Mouse (Mus musculus): ENCODE measurements around the gene Pola1. TPM values are rescaled to one million over a fixed set of nuclear protein-coding genes. Genes with fewer than 3 reads are reported as not detected.
A peak's percentile ranks its signal among the peaks of the same experiment; 100 is the strongest.

Pola1 gene
- polyA plus RNA-seq (2016; fragmentation: Nextera tagmentation; extraction: Ambion mirVana): 28.8 and 30.3 TPM in 2 replicates

- H3K4me1 ChIP-seq (replicated peaks): no peaks in the 10 kb centered on the region
- H3K9ac ChIP-seq (replicated peaks): peak within 1 kb of the TSS; percentile 51
- 19% methylated on average over 53 of the region's 53 CpGs for WGBS
- peaks cover 3% of the 10 kb centered on the region for H3K27me3 ChIP-seq
- H3K36me3 ChIP-seq: no peaks in the 10 kb centered on the region
- ATAC-seq (ENCODE audit: insufficient number of reproducible peaks, insufficient read depth, low FRiP score, low TSS enrichment, low read depth): peak; percentile 98
- no peaks in the 10 kb centered on the region for H3K9me3 ChIP-seq
- H3K27ac ChIP-seq: peak within 1 kb of the TSS; percentile 69; the same call in 1 of the 2 replicates
- peak within 1 kb of the TSS; percentile 54 for H3K4me2 ChIP-seq
- H3K4me3 ChIP-seq (replicated peaks): peak within 1 kb of the TSS; percentile 51
These were observed at the start of gene Pola1 for GRCm38 (mm10) chrX:93631657-93632449. Gene Pola1, minus strand, starts transcription at chrX:93632155.

GRCm38 (mm10) chrX:93676228-93676627 lies 44.3 kb upstream of the Pola1 start:
- Histone ChIP-seq H3K4me2 (peak overlapping the region; percentile 53), H3K9ac (replicated peaks) (no peak overlapping the region), H3K27ac (peak overlapping the region; percentile 87; the same call in 1 of the 2 replicates), H3K9me3 (no peaks in the 10 kb centered on the region), H3K27me3 (no peaks in the 10 kb centered on the region), H3K4me1 (replicated peaks) (no peaks in the 10 kb centered on the region), H3K4me3 (replicated peaks) (peak overlapping the region; percentile 37; the same call in 1 of the 2 replicates), H3K36me3 (no peaks in the 10 kb centered on the region)
- WGBS: 72% methylated on average over 2 of the region's 2 CpGs
- no peak for ATAC-seq (ENCODE audit: insufficient number of reproducible peaks, insufficient read depth, low FRiP score, low TSS enrichment, low read depth)

DNA sequence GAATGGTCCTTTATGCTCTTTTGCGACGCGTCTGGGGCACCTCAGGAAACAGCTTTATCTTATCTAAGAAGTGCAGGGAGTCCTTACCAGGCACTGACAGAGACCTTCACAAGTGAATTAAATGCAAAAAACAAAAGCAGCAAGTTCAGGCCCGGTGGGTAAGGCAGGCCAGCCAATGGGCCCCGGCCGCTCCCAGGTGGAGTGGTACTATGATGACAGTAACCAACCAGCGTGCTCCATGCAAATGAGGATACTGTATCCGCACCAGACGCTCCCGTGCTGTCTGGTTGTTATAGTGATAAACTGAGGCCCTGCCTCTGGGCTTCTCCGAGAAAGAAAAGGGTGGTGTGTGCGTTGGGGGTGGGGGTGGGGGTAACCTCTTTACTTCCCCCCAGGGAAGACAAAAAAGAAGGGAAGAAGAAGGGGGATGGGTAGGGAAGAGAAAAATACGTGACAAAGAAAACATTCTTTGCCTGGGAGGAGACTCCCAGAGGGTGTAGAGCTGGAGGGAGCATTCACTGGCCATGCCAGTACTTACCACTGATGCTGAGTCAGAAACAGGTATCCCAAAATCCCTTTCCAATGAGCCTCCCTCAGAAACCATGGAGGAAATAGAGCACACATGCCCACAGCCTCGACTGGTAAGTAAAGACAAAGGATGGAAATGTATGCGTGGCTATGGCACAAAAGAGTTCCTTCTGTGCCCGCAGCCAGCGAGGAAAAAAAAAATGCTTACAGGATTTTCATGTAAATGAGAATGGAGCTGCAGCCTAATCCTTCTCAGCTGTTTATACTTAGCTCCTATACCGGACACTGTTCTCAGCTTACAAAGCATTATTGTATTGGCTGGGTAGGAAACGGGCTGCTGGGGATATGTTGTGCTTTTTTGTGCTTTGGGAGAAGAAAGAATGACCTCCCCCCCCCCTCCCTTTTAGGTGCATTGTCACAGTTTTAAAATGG lies 43.2 kb upstream of the Pola1 start:
- Histone ChIP-seq H3K4me3 (replicated peaks) (peak overlapping the region; percentile 37), H3K36me3 (no peaks in the 10 kb centered on the region), H3K27ac (peak overlapping the region; percentile 87), H3K9me3 (no peaks in the 10 kb centered on the region), H3K27me3 (no peaks in the 10 kb centered on the region), H3K4me2 (peak overlapping the region; percentile 53), H3K4me1 (replicated peaks) (no peaks in the 10 kb centered on the region), H3K9ac (replicated peaks) (0 out of 2 replicates have a peak overlapping the region, but pooled peaks have one; percentile 18)
- WGBS: 13% methylated on average over 19 of the region's 19 CpGs
- ATAC-seq (ENCODE audit: insufficient number of reproducible peaks, insufficient read depth, low FRiP score, low TSS enrichment, low read depth): peak; percentile 99

DNA sequence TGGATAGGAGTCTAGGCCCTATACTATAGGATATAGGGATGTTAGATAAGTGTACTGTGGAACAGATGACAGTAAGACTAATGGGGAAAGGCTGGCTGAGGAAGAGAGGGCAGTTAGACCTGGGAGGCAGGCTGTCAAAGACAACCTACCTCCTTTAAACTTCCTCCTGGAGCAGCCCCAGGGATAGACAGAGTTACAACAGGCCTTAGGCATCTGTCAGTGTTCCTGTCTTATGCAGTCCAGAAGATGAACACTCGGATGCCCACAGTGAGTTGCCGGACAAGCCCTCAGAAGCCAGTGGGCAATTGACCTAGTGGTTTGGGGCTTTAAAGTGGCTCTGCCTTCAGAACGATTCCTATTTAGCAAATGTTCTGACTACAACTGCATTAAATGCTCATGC lies 42.5 kb upstream of the Pola1 start:
- peak overlapping the region; percentile 53 for H3K4me2 ChIP-seq
- no peaks in the 10 kb centered on the region for H3K9me3 ChIP-seq
- H3K9ac ChIP-seq (replicated peaks): no peak overlapping the region
- WGBS: 43% methylated on average over 3 of the region's 3 CpGs
- H3K4me1 ChIP-seq (replicated peaks): no peaks in the 10 kb centered on the region
- H3K27ac ChIP-seq: peak overlapping the region; percentile 87
- no peak for ATAC-seq (ENCODE audit: insufficient number of reproducible peaks, insufficient read depth, low FRiP score, low TSS enrichment, low read depth)
- H3K4me3 ChIP-seq (replicated peaks): peak overlapping the region; percentile 37; the same call in 1 of the 2 replicates
- H3K36me3 ChIP-seq: no peaks in the 10 kb centered on the region
- H3K27me3 ChIP-seq: no peaks in the 10 kb centered on the region

DNA sequence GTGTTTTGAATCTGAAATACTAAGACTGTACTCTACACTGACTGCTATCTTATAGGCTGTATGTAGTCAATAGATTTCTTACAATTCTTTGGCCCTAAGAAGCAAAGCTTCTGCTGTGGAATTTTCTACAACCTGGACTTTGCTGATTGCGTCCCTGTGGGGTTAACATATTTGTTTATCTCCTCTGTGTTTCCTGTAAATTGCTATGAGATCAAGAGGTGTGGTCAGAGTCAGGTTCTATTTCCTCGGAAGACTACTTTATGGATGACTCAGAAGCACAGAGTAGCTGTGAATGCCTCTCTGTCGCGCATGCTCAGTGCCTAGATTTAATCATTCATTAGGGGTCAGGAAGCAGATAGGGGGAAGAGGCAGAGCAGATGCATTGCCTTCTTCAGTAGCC lies 32.8 kb upstream of the Pola1 start:
- Histone ChIP-seq H3K4me1 (replicated peaks) (no peaks in the 10 kb centered on the region), H3K36me3 (no peaks in the 10 kb centered on the region), H3K9ac (replicated peaks) (no peak overlapping the region), H3K9me3 (no peaks in the 10 kb centered on the region), H3K27ac (no peak overlapping the region), H3K4me2 (no peak overlapping the region), H3K27me3 (no peaks in the 10 kb centered on the region), H3K4me3 (replicated peaks) (no peak overlapping the region)
- ATAC-seq (ENCODE audit: insufficient number of reproducible peaks, insufficient read depth, low FRiP score, low TSS enrichment, low read depth): no peak
- WGBS: 81% methylated on average over 4 of the region's 4 CpGs

DNA sequence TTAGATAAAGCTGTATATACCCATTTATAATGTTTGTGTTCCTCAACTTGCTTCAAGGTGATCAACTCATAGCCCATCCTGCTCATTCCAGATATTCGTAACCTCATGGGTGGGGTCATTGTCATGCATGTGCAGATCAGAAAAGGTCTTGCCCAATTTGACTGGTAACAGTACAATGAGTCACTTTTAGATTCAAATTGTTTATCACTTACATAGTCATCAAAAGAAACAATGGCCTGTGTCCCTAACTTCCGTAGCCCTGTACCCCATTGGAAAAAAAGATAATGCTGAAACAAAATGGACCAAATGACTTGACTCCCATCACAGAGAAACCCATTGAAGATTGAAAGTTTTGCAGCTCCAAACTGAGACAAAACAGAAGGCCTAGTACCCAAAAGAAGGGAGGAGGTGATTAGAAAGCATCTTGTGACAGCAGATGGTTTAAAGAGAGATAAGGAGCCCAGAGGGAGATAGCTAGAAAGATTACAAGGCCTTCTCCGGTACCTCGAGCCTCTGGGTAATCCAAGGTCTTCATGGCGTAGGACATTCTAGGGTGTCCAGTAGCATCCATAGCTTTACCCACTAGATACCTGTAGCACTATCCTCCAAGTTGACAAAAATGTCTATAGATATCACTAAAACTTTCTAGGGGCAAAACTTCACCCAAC lies 32.1 kb upstream of the Pola1 start:
- WGBS: 88% methylated on average over 5 of the region's 5 CpGs
- ATAC-seq (ENCODE audit: insufficient number of reproducible peaks, insufficient read depth, low FRiP score, low TSS enrichment, low read depth): no peak
- H3K36me3 ChIP-seq: no peaks in the 10 kb centered on the region
- no peaks in the 10 kb centered on the region for H3K27me3 ChIP-seq
- no peaks in the 10 kb centered on the region for H3K9me3 ChIP-seq
- H3K4me1 ChIP-seq (replicated peaks): no peaks in the 10 kb centered on the region
- no peak overlapping the region for H3K9ac ChIP-seq (replicated peaks)
- no peak overlapping the region for H3K4me3 ChIP-seq (replicated peaks)
- H3K27ac ChIP-seq: no peak overlapping the region
- no peak overlapping the region for H3K4me2 ChIP-seq

DNA sequence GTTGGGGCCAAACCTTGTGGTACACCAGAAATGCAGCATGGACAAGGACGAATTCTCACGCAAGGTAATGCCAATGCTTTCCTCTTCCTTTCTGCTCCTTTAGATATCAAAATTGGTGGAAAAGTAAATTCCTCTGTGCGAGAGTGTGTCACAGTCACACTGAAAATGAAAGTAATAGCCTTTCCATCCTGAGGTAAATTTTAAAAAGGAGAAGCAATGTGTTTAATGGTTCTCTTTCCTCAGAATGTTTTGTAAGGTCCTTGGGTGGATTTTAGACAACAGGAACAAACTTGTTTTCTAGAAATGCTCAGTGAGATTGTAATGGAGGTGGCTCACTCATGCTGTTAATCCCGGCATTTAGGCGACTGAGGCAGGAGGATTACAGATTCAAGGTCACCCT lies 23.2 kb upstream of the Pola1 start:
- WGBS: 86% methylated on average over 5 of the region's 5 CpGs
- no peaks in the 10 kb centered on the region for H3K27me3 ChIP-seq
- no peaks in the 10 kb centered on the region for H3K9me3 ChIP-seq
- H3K4me3 ChIP-seq (replicated peaks): no peak overlapping the region
- no peaks in the 10 kb centered on the region for H3K36me3 ChIP-seq
- no peak overlapping the region for H3K4me2 ChIP-seq
- no peak overlapping the region for H3K27ac ChIP-seq
- ATAC-seq (ENCODE audit: insufficient number of reproducible peaks, insufficient read depth, low FRiP score, low TSS enrichment, low read depth): no peak
- no peaks in the 10 kb centered on the region for H3K4me1 ChIP-seq (replicated peaks)
- H3K9ac ChIP-seq (replicated peaks): no peak overlapping the region

DNA sequence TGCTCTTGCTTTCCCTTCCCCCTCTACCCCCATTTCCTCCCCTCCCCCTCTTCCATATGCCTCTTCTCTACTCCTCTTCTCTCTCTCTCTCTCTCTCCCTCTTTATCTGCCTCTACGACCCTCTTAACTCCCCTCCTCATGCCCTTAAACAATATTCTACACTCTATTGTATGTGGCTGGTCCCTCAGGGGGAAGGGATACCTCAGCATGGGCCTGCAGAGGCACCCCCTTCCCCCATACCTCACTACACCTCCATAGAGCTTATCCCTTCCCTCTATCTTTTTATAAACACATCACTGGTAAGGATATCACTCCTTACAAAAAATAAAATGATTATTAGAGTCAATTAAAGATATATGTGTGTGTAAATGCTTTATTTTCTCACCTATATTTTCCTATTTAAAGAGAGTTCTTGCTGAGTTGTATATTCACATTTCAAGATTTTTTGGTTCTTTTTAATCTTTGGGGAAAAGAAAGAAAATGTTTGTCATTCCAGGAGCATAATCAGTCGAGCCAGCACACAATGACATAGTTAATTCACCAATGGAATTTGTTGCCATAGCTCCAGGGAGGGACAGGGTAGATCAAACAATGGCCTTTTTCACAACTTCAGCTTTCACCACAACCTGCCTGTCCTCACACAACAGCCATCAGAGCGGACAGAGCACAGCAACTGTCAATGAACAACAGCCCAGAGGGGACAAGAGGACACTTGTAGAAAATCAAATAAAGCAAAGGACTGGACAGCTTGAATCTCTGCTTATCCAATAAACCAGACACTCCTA lies 22.5 kb upstream of the Pola1 start, which contains the start of gene Pcyt1b:
Pcyt1b (plus strand) TSS at position 646 of the 785 bp plus-strand sequence.
- Histone ChIP-seq H3K36me3 (no peaks in the 10 kb centered on the region), H3K9me3 (no peaks in the 10 kb centered on the region), H3K4me3 (replicated peaks) (no peak within 1 kb of the TSS), H3K4me2 (no peak within 1 kb of the TSS), H3K4me1 (replicated peaks) (no peaks in the 10 kb centered on the region), H3K27ac (no peak within 1 kb of the TSS), H3K9ac (replicated peaks) (no peak within 1 kb of the TSS), H3K27me3 (no peaks in the 10 kb centered on the region)
- WGBS: 43% methylated on average over 3 of the region's 3 CpGs
- ATAC-seq (ENCODE audit: insufficient number of reproducible peaks, insufficient read depth, low FRiP score, low TSS enrichment, low read depth): no peak

- Histone ChIP-seq H3K4me2 (no peak overlapping the region), H3K9ac (replicated peaks) (no peak overlapping the region), H3K36me3 (no peaks in the 10 kb centered on the region), H3K4me3 (replicated peaks) (no peak overlapping the region), H3K27ac (no peak overlapping the region), H3K9me3 (no peaks in the 10 kb centered on the region), H3K4me1 (replicated peaks) (no peaks in the 10 kb centered on the region), H3K27me3 (no peaks in the 10 kb centered on the region)
- no peak for ATAC-seq (ENCODE audit: insufficient number of reproducible peaks, insufficient read depth, low FRiP score, low TSS enrichment, low read depth)
- WGBS: 94% methylated on average over 2 of the region's 2 CpGs
These were observed 18.8 kb upstream of the Pola1 start for GRCm38 (mm10) chrX:93650738-93651137.

GRCm38 (mm10) chrX:93644022-93644421 lies 12.1 kb upstream of the Pola1 start:
- no peak for ATAC-seq (ENCODE audit: insufficient number of reproducible peaks, insufficient read depth, low FRiP score, low TSS enrichment, low read depth)
- no peak overlapping the region for H3K9ac ChIP-seq (replicated peaks)

More at GRCm38 (mm10) chrX:93644022-93644421, 12.1 kb upstream of the Pola1 start:
- Histone ChIP-seq H3K4me1 (replicated peaks) (no peaks in the 10 kb centered on the region), H3K27ac (no peak overlapping the region), H3K9me3 (no peaks in the 10 kb centered on the region), H3K4me3 (replicated peaks) (no peak overlapping the region), H3K36me3 (no peaks in the 10 kb centered on the region), H3K27me3 (no peaks in the 10 kb centered on the region), H3K4me2 (no peak overlapping the region)

All from limb, embryonic 12.5 days (tissue).